Mouse (Mus musculus) T-cell, adult 2 months (primary cell): ENCODE results near the gene BC061212.
"Not testable (repeated sequence)": the region's sequence is repeated elsewhere in the genome, so short reads cannot be mapped to it uniquely, and the experiment has no call there.

Source experiments
- DNase-seq: peaks from one replicate; pipeline ENCODE4 v3.0.0; 2022; ENCODE audit warnings: low spot score

The BC061212 gene

GRCm38 (mm10) chr5:94070445-94070844, at the start of gene BC061212:
Gene BC061212 (minus strand): TSS chr5:94070545.
- DNase-seq = not testable (repeated sequence)

GRCm38 (mm10) chr5:94076085-94076484, 5.7 kb upstream of the BC061212 start, which contains the start of gene Gm6351:
Gene Gm6351 (plus strand): TSS chr5:94076385.
- not testable (repeated sequence) for DNase-seq
